Mouse (Mus musculus): ENCODE data around the gene Fam171a1. TPM values are rescaled to one million over a fixed set of nuclear protein-coding genes. Genes with fewer than 3 reads are reported as not detected.

Fam171a1 gene
- polyA plus RNA-seq, 1 experiment from 2014 or later: 27.4 TPM

- H3K4me1 ChIP-seq (ENCODE audit: control insufficient read depth, insufficient read depth, low read length): no peaks in the 10 kb centered on the region
- no peak overlapping the region for H3K27ac ChIP-seq (ENCODE audit: low read depth, low read length)
- H3K9me3 ChIP-seq (replicated peaks; ENCODE audit: control insufficient read depth, low read length): no peaks in the 10 kb centered on the region
- H3K27me3 ChIP-seq (ENCODE audit: control insufficient read depth, insufficient read depth, low read length): no peaks in the 10 kb centered on the region
- ATAC-seq (replicated peaks; ENCODE audit: insufficient number of reproducible peaks, low FRiP score, low TSS enrichment): no peak
- no peak overlapping the region for H3K9ac ChIP-seq (ENCODE audit: low read depth, low read length)
- H3K4me3 ChIP-seq (ENCODE audit: low read depth, low read length): no peak overlapping the region
- 76% methylated on average over 3 of the region's 3 CpGs for WGBS (ENCODE audit: insufficient replicate concordance)
- no peaks in the 10 kb centered on the region for H3K36me3 ChIP-seq (ENCODE audit: control insufficient read depth, insufficient read depth, low read length)
- H3K4me2 ChIP-seq: no peak overlapping the region
Measured at GRCm38 (mm10) chr2:3108431-3108830, 5.6 kb upstream of the Fam171a1 start.

- no peak overlapping the region for H3K4me3 ChIP-seq (ENCODE audit: low read depth, low read length)
- no peak overlapping the region for H3K27ac ChIP-seq (ENCODE audit: low read depth, low read length)
- ATAC-seq (replicated peaks; ENCODE audit: insufficient number of reproducible peaks, low FRiP score, low TSS enrichment): no peak
- no peaks in the 10 kb centered on the region for H3K9me3 ChIP-seq (replicated peaks; ENCODE audit: control insufficient read depth, low read length)
- no peaks in the 10 kb centered on the region for H3K4me1 ChIP-seq (ENCODE audit: control insufficient read depth, insufficient read depth, low read length)
- no peak overlapping the region for H3K4me2 ChIP-seq
- no peak overlapping the region for H3K9ac ChIP-seq (ENCODE audit: low read depth, low read length)
- H3K27me3 ChIP-seq (ENCODE audit: control insufficient read depth, insufficient read depth, low read length): no peaks in the 10 kb centered on the region
- no peaks in the 10 kb centered on the region for H3K36me3 ChIP-seq (ENCODE audit: control insufficient read depth, insufficient read depth, low read length)
- 69% methylated on average over 1 of the region's 1 CpGs for WGBS (ENCODE audit: insufficient replicate concordance)
Measured at GRCm38 (mm10) chr2:3108834-3109233, 5.2 kb upstream of the Fam171a1 start.

GRCm38 (mm10) chr2:3117855-3118202 lies 3.8 kb downstream of the Fam171a1 start:
- H3K4me3 ChIP-seq (ENCODE audit: low read depth, low read length): peak overlapping the region; percentile 88
- peaks cover 11% of the 10 kb centered on the region for H3K4me1 ChIP-seq (ENCODE audit: control insufficient read depth, insufficient read depth, low read length)
- H3K36me3 ChIP-seq (ENCODE audit: control insufficient read depth, insufficient read depth, low read length): no peaks in the 10 kb centered on the region
- H3K27ac ChIP-seq (ENCODE audit: low read depth, low read length): no peak overlapping the region
- no peak for ATAC-seq (replicated peaks; ENCODE audit: insufficient number of reproducible peaks, low FRiP score, low TSS enrichment)
- H3K27me3 ChIP-seq (ENCODE audit: control insufficient read depth, insufficient read depth, low read length): no peaks in the 10 kb centered on the region
- H3K9ac ChIP-seq (ENCODE audit: low read depth, low read length): 0 out of 2 replicates have a peak overlapping the region, but pooled peaks have one; percentile 89
- H3K4me2 ChIP-seq: peak overlapping the region; percentile 68
- H3K9me3 ChIP-seq (replicated peaks; ENCODE audit: control insufficient read depth, low read length): no peaks in the 10 kb centered on the region
- WGBS (ENCODE audit: insufficient replicate concordance): 37% methylated on average over 2 of the region's 2 CpGs

- ATAC-seq (replicated peaks; ENCODE audit: insufficient number of reproducible peaks, low FRiP score, low TSS enrichment): peak; percentile 85
- Histone ChIP-seq H3K9me3 (replicated peaks; ENCODE audit: control insufficient read depth, low read length) (no peaks in the 10 kb centered on the region), H3K27ac (ENCODE audit: low read depth, low read length) (peak overlapping the region; percentile 87), H3K27me3 (ENCODE audit: control insufficient read depth, insufficient read depth, low read length) (no peaks in the 10 kb centered on the region), H3K4me1 (ENCODE audit: control insufficient read depth, insufficient read depth, low read length) (peaks cover 11% of the 10 kb centered on the region), H3K4me2 (peak overlapping the region; percentile 68), H3K36me3 (ENCODE audit: control insufficient read depth, insufficient read depth, low read length) (no peaks in the 10 kb centered on the region), H3K4me3 (ENCODE audit: low read depth, low read length) (peak overlapping the region; percentile 88), H3K9ac (ENCODE audit: low read depth, low read length) (peak overlapping the region; percentile 89)
- WGBS (ENCODE audit: insufficient replicate concordance): under 1% methylated on average over 81 of the region's 93 CpGs
Measured at GRCm38 (mm10) chr2:3118203-3118941, 4.3 kb downstream of the Fam171a1 start.

GRCm38 (mm10) chr2:3118969-3119368 lies 4.9 kb downstream of the Fam171a1 start:
- Histone ChIP-seq H3K27me3 (ENCODE audit: control insufficient read depth, insufficient read depth, low read length) (no peaks in the 10 kb centered on the region), H3K4me1 (ENCODE audit: control insufficient read depth, insufficient read depth, low read length) (peaks cover 14% of the 10 kb centered on the region), H3K4me3 (ENCODE audit: low read depth, low read length) (peak overlapping the region; percentile 88), H3K36me3 (ENCODE audit: control insufficient read depth, insufficient read depth, low read length) (no peaks in the 10 kb centered on the region), H3K9ac (ENCODE audit: low read depth, low read length) (peak overlapping the region; percentile 89), H3K9me3 (replicated peaks; ENCODE audit: control insufficient read depth, low read length) (no peaks in the 10 kb centered on the region), H3K27ac (ENCODE audit: low read depth, low read length) (peak overlapping the region; percentile 87), H3K4me2 (peak overlapping the region; percentile 68)
- 0% methylated on average over 7 of the region's 16 CpGs for WGBS (ENCODE audit: insufficient replicate concordance)
- peak; percentile 37; the same call in 1 of the 2 replicates for ATAC-seq (replicated peaks; ENCODE audit: insufficient number of reproducible peaks, low FRiP score, low TSS enrichment)

GRCm38 (mm10) chr2:3119371-3119935 lies 5.4 kb downstream of the Fam171a1 start:
- ATAC-seq (replicated peaks; ENCODE audit: insufficient number of reproducible peaks, low FRiP score, low TSS enrichment): no peak
- no peak overlapping the region for H3K27ac ChIP-seq (ENCODE audit: low read depth, low read length)
- H3K27me3 ChIP-seq (ENCODE audit: control insufficient read depth, insufficient read depth, low read length): no peaks in the 10 kb centered on the region
- peak overlapping the region; percentile 68 for H3K4me2 ChIP-seq
- peak overlapping the region; percentile 89 for H3K9ac ChIP-seq (ENCODE audit: low read depth, low read length)
- WGBS (ENCODE audit: insufficient replicate concordance): 22% methylated on average over 4 of the region's 4 CpGs
- no peaks in the 10 kb centered on the region for H3K9me3 ChIP-seq (replicated peaks; ENCODE audit: control insufficient read depth, low read length)
- peaks cover 14% of the 10 kb centered on the region for H3K4me1 ChIP-seq (ENCODE audit: control insufficient read depth, insufficient read depth, low read length)
- H3K4me3 ChIP-seq (ENCODE audit: low read depth, low read length): peak overlapping the region; percentile 88
- no peaks in the 10 kb centered on the region for H3K36me3 ChIP-seq (ENCODE audit: control insufficient read depth, insufficient read depth, low read length)

GRCm38 (mm10) chr2:3122571-3122970 lies 8.5 kb downstream of the Fam171a1 start:
- H3K9me3 ChIP-seq (replicated peaks; ENCODE audit: control insufficient read depth, low read length): no peaks in the 10 kb centered on the region
- H3K9ac ChIP-seq (ENCODE audit: low read depth, low read length): no peak overlapping the region
- H3K4me3 ChIP-seq (ENCODE audit: low read depth, low read length): no peak overlapping the region
- no peak overlapping the region for H3K27ac ChIP-seq (ENCODE audit: low read depth, low read length)
- no peaks in the 10 kb centered on the region for H3K36me3 ChIP-seq (ENCODE audit: control insufficient read depth, insufficient read depth, low read length)
- H3K4me2 ChIP-seq: no peak overlapping the region
- 69% methylated on average over 4 of the region's 4 CpGs for WGBS (ENCODE audit: insufficient replicate concordance)
- H3K27me3 ChIP-seq (ENCODE audit: control insufficient read depth, insufficient read depth, low read length): no peaks in the 10 kb centered on the region
- ATAC-seq (replicated peaks; ENCODE audit: insufficient number of reproducible peaks, low FRiP score, low TSS enrichment): no peak
- peaks cover 14% of the 10 kb centered on the region for H3K4me1 ChIP-seq (ENCODE audit: control insufficient read depth, insufficient read depth, low read length)

- no peak overlapping the region for H3K9ac ChIP-seq (ENCODE audit: low read depth, low read length)
- 82% methylated on average over 4 of the region's 4 CpGs for WGBS (ENCODE audit: insufficient replicate concordance)
- H3K27me3 ChIP-seq (ENCODE audit: control insufficient read depth, insufficient read depth, low read length): no peaks in the 10 kb centered on the region
- no peak overlapping the region for H3K4me3 ChIP-seq (ENCODE audit: low read depth, low read length)
- no peak for ATAC-seq (replicated peaks; ENCODE audit: insufficient number of reproducible peaks, low FRiP score, low TSS enrichment)
- H3K4me1 ChIP-seq (ENCODE audit: control insufficient read depth, insufficient read depth, low read length): peaks cover 10% of the 10 kb centered on the region; the same call in 1 of the 2 replicates
- no peak overlapping the region for H3K4me2 ChIP-seq
- no peaks in the 10 kb centered on the region for H3K9me3 ChIP-seq (replicated peaks; ENCODE audit: control insufficient read depth, low read length)
- H3K27ac ChIP-seq (ENCODE audit: low read depth, low read length): no peak overlapping the region
- no peaks in the 10 kb centered on the region for H3K36me3 ChIP-seq (ENCODE audit: control insufficient read depth, insufficient read depth, low read length)
Measured at GRCm38 (mm10) chr2:3127256-3127883, 13.3 kb downstream of the Fam171a1 start.

Data from heart, embryonic 11.5 days (tissue).